Mouse (Mus musculus): Measurements from ENCODE around the gene Acadm. TPM values are rescaled to one million over a fixed set of nuclear protein-coding genes. Genes with fewer than 3 reads are reported as not detected.

The Acadm gene
- total RNA-seq (2021), result 10 to 100 TPM; 36.4 to 41.6 TPM

DNA sequence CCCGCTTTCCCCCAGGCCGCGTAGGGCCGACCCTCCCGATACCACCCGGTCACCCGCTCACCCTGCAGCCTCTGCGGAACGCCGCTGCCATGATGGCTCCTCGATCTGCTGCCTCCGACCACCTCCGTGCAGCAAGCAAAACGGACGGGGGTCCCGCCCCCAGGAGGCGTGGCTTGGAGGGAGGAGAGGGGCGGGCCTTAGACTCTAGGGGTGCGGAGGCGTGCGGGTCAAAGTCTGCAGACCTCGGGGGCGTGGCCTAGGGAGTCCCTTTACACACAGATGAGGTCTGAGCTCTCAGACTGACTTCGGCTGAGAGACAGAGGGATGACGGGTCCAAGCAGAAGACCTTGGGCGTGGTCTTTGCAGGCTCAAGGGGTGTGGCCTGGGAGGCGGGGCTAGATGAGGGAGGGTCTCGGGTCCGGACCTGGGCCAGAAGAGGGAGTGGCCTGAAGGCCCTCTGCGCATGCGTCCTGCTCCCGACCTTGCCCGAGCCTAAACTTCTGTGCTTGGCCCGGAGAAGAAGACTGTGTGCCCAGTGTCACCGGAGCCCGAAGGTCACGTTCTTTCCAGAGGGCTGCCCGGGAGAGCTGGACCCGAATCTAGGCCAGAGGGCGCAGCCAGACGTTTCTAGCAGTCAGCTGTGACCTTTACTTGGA lies at the start of gene Acadm:
Acadm (minus strand) TSS at position 298 of the 656 bp plus-strand sequence.
- intact Hi-C loops (cut with DNase I), result loop anchor here (2.0 kb wide), 1 partner anchor 32 kb away; the partner anchor contains the start of gene Rabggtb

DNA sequence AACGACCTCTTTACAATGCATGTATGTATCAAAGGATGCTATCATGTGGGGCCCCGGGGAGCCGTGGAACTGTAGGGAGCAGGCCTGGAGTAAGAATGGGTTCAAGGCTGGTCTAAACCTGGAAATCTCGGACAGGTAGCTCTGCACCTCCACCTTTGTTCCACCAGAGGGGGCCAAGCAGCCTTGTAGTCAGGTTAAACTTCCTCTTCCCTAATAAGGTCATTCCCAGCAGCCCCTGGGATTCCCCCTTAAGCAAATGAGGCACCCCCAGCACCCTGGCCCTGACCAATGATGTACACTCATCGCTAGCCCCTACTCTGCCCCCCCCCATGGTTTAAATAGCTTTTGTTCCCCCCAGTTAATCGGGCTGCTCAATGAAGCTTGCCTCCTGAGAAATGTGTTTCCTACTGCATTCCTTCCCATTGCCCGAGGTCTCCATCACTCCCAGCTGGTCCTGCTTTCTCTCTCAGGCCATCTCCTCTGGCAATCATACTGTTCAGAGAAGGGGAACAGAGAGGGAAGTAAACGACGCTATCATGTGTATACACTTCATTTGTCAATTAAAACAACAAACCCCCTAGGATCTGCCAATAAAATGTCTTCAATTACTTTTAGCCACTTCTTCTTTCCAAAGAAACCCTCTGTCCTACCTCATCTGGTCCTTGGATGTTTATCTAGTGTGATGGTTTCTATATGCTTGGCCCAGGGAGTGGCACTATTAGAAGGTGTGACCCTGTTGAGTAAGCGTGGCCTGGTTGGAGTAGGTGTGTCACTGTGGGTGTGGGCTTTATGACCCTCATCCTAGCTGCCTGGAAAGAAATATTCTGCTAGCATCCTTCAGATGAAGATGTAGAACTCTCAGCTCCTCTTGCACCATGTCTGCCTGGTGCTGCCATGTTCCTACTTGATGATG lies 40.3 kb upstream of the Acadm start:
- intact Hi-C loops (cut with DNase I), result no loop called here

More for the DNA sequence above, at the start of gene Acadm:
- peak; percentile 90 to 91 for DNase-seq (ENCODE audit: low spot score in 2 of 2)

DNA sequence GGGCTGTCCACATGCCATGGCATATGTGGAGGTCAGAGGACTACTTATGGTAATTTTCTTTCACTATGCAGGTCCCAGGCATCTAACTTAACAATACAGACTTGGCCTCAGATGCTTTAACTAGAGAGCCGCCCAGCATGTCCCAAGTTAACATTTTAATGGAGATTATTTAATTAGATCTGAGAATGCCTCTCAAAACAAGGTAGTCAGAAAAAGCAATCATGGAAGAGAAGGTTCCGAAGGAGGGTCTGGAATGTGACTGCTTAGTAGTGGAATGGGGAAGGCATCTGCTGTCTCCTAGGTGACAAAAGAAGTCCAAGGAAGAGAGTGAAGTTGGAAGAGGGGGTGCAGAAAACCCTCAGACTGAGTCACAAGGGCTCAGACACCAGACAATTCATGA lies 36.2 kb upstream of the Acadm start:
- intact Hi-C loops (cut with DNase I), result no loop called here
- no peak for DNase-seq (ENCODE audit: low spot score in 2 of 2)

More for the DNA sequence above, 40.3 kb upstream of the Acadm start:
- DNase-seq (ENCODE audit: low spot score in 2 of 2), result no peak

DNA sequence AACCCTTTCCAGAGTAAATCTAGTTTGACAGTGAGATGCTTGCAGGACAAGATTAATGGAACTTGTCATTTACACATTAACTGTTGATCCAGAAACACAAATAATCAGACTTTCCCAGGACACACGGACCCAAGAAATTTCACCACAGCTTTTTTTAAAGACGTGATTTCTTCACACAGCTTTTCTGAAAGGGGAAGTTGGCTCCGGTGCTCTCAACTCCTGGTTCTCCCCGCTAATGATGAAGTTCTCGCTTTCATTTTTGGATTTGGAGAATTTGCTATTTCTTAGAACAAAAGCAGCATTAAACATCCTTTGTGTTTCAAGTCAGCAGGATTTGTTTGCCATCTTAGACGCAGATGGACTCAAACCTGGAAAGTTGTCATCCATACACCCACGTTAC lies 31.4 kb upstream of the Acadm start:
- DNase-seq (ENCODE audit: low spot score in 2 of 2), result no peak
- intact Hi-C loops (cut with DNase I), result no loop called here

DNA sequence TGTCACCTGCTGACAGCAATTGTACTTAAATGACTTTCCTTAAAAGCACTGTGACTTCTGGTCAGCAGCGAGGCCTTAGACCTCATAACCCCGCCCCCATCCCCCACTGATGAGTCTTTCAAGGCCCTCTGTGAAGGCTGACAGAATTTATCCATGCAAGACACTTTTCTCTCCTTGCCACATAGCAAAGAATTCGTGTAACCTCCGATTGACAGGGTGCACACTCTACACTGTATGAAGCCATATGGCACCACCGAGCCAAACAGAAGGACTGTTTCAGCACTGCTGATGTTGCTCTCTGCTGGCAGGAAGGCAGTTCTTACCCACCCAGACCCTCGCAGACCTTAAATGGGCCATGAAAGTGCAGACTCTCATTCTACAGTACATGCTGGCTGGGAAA lies 30.6 kb upstream of the Acadm start:
- intact Hi-C loops (cut with DNase I), result no loop called here
- DNase-seq (ENCODE audit: low spot score in 2 of 2), result no peak

DNA sequence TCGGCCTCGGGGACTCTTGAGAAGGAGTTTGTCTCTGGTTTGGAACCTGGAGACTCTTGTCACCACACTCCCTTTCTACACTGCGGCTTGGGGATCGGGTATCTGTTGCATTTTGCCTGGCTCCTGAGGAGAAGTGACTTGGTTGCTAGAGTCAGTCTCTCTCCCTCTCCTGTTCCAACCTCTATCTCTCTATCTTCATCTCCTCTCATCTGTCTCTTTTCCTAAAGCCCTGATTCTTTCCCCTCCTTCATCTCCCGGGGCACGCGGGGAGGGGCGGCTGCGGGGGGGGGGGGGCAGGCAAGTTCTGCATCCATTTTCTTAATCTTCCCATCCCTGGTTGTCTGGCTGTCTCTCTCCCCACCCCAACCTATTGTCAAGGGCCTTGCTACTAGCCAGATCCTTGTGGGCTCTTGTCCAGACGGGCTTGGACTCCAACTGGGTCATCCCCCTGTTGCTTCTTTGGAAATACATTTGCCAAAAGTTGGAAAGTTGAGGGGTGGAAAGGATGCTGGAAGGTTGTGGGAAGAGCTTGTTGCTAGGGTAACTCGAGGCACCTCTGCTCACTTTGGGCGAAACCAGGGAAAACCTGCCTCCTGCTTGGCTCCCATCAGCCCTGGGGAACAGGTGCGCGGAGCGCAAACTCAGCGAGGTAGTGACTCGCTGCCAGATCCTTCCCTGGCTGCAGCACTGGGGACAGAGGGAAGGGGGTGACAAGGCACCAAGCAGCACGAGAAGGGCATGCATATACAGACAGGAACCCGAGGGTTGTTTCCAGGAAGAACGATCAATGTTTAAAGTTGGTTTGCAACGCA lies 29.7 kb upstream of the Acadm start:
- intact Hi-C loops (cut with DNase I), result no loop called here
- DNase-seq (ENCODE audit: low spot score in 2 of 2), result peak in 1 of 2 experiments; percentile 24

DNA sequence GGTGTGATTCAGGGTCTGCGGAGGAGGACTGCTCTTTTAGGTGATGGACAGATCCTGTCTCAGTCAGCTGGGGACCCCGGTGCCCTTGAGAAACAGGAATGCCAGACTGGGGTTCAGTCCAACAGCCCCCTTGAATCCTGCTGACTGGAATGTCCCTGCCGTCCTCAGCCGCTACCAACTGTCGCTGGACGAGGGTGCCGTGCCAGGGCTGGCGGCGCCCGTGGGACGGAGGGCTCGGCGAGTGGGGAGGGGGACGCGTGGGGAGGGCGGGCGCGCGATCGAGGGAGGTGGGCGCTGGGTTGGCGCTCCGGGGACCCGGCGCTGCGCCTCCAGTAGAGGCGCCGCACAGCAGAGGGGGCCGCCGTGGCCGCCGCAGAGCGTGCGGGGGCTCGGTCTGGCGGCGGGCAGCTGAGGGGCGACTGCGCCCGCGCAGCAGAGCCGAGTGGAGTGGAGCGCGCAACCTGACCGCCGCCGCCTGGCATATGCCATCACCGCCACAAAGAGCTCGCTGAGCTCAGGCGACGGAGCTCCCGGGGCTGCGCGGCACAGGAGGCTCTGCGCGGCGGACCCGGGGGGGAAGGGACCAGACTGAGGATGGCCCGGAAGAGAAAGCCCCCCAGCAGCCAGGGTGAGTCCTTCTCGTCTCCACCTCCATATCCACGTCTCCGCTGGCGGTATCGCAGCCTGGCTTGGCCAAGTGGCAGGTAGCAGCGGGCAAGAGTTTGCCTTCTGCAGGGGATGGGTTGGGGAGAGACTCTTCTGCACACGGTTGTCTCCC lies 28.9 kb upstream of the Acadm start, which contains the start of gene Slc44a5:
Slc44a5 (plus strand) TSS at position 266 of the 778 bp plus-strand sequence.
- intact Hi-C loops (cut with DNase I), result no loop called here
- peak; percentile 62 to 77 for DNase-seq (ENCODE audit: low spot score in 2 of 2)

DNA sequence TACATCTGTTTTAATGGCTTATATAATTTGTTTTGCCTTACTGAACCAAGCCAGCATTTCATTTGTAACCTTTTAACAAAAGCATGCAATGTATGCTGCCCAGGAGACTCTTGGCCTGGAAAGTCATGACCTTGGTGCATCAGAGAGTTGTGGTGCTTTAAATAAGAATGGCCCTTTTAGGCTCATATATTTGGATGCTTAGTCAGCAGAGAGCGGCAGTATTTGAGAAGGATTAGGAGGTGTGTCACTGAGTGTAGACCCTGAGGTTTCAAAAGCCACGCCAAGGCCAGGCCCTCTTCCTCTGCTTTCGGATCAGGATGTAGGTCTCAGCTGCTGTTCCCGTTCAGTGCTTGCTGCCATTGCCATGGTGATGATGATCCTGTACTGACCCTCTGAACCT lies 25.0 kb upstream of the Acadm start:
- DNase-seq (ENCODE audit: low spot score in 2 of 2), result no peak
- intact Hi-C loops (cut with DNase I), result no loop called here

DNA sequence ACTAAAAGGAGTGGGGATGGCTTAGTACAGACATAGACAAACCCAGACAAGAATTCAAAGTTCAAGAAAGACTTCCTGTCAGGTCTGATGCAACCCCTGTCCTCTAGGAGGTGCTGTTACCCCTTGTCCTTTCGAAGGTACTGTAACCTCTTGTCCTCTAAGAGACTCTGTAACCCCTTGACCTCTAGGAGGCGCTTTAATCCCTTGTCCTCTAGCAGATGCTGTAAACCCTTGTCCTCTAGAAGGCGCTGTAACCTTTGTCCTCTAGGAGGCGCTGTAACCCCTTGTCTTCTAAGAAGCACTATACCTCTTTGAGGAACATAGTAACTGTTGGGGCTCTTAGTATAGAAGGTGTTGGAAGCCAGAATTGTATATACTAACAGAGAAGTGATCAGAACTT lies 24.1 kb upstream of the Acadm start:
- DNase-seq (ENCODE audit: low spot score in 2 of 2), result peak in 1 of 2 experiments; percentile 12
- intact Hi-C loops (cut with DNase I), result no loop called here

DNA sequence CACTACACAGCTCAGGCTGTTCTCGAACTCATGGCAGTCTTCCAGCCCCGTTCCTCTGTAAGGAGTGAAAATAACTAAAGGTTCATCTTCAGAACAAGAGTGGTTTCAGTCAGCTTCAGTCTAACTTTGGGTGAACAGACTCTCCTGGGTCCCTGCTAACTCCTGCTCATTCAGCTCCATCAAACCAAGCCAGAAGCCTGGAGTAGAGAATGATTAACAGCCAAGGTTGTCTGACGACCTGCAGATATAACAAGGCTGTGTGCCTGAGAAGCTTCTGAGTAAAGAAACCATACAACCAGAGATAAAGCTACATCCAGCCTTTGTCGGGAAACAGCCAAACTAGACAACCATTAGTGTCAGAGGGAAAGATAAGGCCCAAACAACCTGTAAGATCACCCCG lies 23.0 kb upstream of the Acadm start:
- intact Hi-C loops (cut with DNase I), result no loop called here
- DNase-seq (ENCODE audit: low spot score in 2 of 2), result no peak

DNA sequence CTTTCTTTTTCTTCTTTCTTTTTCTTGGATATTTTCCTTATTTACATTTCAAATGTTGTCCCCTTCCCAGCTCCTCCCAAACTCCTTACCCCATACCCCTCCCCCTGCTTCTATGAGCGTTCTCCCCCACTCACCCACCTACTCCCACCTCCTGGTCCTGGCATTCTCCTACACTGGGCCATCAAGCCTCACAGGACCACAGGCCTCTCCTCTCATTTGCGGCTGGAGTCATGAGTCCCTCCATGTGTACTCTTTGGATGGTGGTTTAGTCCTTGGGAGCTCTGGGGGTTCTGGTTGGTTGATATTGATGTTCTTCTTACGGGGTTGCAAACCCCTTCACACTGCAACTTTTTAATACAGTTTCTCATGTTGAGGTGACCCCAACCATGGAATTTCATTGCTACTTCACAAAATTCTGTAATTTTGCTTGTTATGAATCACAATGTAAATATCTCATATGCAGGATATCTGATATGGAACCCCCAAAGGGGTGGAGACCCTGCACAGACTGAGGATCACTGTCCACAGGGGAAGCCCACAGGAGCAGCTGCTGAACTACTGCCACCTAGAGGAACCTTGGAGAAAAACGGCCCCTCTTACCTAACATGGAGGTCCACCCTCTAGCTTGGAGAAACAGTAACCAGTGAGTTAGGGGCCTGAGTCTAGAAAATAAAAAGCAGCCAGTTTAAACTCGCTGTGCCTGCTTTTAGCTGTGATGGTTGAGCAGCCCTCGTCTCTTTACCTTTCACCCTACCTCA lies 17.4 kb upstream of the Acadm start:
- DNase-seq (ENCODE audit: low spot score in 2 of 2), result no peak
- intact Hi-C loops (cut with DNase I), result no loop called here

DNA sequence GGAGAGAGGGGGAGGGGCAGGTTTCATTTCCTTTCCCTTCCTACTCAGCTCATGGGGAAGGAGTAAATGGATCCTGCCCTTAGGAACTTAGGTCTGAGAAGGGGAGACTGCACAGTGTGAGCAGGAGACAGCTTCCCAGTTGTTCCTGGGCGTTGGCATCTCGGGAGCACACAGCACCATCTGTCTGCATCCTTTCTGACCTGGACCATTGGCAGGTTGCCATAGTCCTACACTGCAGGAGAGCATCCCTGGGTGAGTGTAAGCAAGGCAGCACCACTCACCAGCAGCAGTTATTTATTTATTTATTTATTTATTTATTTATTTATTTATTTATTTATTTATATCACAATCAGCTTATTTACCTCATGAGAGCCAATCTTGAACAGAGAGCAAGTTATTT lies 16.5 kb upstream of the Acadm start:
- intact Hi-C loops (cut with DNase I), result loop anchor here (1.0 kb wide), 1 partner anchor 265 kb away; no protein-coding TSS in a partner anchor
- no peak for DNase-seq (ENCODE audit: low spot score in 2 of 2)

DNA sequence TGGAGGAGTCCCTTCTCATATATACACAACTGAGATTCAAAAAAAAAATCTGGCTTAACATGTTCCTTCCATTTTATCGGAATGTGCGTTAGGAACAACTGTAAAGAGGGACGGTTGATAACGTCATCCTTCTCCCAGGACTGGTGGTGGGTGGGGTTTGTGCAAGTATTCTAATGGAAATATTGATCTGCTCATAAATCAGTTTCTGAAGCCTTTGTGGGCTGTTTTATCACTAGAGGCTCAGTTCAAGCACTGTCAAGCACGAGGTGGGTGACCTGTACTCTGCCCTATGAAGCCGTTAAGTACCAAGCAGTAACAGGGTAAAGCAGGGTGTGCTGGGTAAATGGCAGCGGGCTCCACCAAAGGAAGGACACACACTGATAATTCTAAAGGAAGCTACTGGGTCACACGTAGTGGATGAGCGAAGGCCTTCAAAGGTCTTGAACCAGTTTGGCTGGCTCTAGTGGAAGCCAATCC lies 15.3 kb upstream of the Acadm start:
- DNase-seq (ENCODE audit: low spot score in 2 of 2), result no peak

DNA sequence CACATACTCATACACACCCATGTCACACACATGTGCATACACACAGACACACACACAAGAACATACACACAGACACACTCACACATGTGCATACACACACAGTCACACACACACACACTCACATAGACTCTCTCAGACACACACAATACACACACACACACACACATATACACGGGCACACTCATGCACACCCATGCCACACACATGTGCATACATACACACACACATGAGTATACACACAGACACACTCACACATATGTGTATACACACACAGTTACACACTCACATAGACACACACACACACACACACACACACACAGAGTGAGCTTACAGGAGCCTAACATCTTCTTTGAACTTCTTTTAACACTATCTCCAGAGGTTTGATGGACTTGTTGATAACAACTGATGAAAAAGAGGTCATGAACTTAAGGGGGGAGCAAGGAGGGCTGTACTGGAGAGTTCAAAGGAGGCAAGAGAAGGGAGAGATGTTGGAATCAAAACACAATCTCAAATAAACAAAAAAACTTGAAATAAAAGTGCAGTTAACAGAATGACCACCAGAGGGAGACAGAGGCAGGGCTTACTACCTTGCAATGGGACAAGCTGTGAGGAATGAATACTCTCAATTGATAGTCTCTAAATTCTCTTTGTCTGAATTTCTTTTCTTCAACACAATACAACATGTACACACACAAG lies 14.8 kb upstream of the Acadm start:
- DNase-seq (ENCODE audit: low spot score in 2 of 2), result no peak
- intact Hi-C loops (cut with DNase I), result loop anchor here (5.0 kb wide), 1 partner anchor 613 kb away; no protein-coding TSS in a partner anchor

More for the DNA sequence above, 15.3 kb upstream of the Acadm start:
- intact Hi-C loops (cut with DNase I), result loop anchor here (1.0 to 5.0 kb wide), 2 partner anchors 267 to 613 kb away; no protein-coding TSS in a partner anchor

DNA sequence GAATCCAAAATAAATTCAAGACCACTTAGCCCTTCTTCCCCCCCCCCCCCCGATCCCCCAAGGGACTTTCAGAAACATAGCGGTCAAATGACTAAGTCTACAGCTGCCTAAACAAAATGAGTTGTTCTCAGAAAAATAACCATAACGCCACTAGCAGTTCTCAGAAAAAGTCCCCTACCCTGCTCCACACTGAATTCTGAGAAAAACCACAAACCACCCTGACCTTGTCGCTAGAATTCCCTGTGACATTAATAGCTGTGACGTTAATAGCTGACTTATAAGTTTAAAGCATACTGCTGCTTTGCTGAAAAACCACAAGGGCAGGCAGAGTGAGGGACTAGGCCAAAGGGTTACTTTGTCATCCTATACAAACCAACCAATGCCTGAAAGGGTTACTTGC lies 13.5 kb upstream of the Acadm start:
- intact Hi-C loops (cut with DNase I), result loop anchor here (5.0 kb wide), 1 partner anchor 614 kb away; no protein-coding TSS in a partner anchor
- no peak for DNase-seq (ENCODE audit: low spot score in 2 of 2)

DNA sequence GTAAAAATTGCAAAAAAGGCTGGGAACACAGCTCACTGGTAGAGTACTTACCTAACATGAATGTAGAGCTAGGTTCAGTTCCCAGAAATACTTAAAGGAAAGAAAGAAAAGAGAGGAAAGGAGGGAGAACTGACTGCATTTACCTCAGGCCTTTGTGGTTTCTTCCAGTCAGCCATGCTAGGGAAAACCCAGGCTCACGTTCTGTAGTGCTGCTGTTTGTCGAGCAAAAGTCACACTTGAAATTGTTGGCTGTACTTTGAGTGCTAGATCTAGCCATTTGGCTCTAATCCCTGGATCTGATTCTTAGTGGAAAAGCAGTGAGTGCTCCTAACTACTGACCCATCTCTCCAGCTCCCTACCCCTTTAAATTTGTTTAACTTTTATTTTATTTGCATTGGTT lies 3.7 kb upstream of the Acadm start:
- DNase-seq (ENCODE audit: low spot score in 2 of 2), result no peak
- intact Hi-C loops (cut with DNase I), result no loop called here

DNA sequence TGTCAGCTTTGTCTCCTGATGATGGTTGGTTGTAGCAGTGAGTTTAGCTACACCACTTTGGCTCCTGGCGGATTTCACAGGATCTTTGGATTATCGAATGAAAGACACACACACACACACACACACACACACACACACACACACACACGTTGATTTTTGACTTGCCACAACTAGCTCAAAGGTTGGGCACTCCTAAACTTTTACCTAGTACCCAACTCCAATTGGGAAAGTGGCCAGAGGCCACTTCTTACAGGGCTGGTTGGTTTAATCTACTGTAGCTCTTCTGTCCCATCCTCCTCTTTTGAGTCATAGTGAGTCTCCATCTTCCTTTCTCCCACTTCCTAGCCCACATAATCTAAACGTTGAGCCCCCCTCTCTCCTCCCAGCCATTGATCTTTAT lies 2.8 kb upstream of the Acadm start:
- intact Hi-C loops (cut with DNase I), result no loop called here
- no peak for DNase-seq (ENCODE audit: low spot score in 2 of 2)

Data from left cerebral cortex, postnatal 36 days (tissue).